Mouse (Mus musculus): Measurements from ENCODE around the gene Trdmt1. TPM values are rescaled to one million over a fixed set of nuclear protein-coding genes. Genes with fewer than 3 reads are reported as not detected.

The Trdmt1 gene
- polyA plus RNA-seq, 1 experiment: 5.2 TPM

GRCm38 (mm10) chr2:13486470-13486869, 58.0 kb downstream of the Trdmt1 start:
- no peak for TF ChIP-seq POLR2A (IDR thresholded peaks at IDR 0.05; ENCODE audit: borderline replicate concordance, insufficient read depth, low read length)
- no peak for TF ChIP-seq CTCF (IDR thresholded peaks at IDR 0.05; ENCODE audit: borderline replicate concordance, insufficient read depth, low read depth, low read length)
- Histone ChIP-seq H3K4me3 (replicated peaks; ENCODE audit: insufficient read depth, low read depth, low read length) (no peak overlapping the region), H3K4me1 (ENCODE audit: control insufficient read depth, insufficient read depth, low read length) (no peaks in the 10 kb centered on the region), H3K27me3 (ENCODE audit: control insufficient read depth, insufficient read depth, low read length) (no peaks in the 10 kb centered on the region), H3K27ac (ENCODE audit: insufficient read depth, low read length) (no peak overlapping the region)
- DNase-seq: no peak
- WGBS: 51% methylated on average over 8 of the region's 8 CpGs

- Histone ChIP-seq H3K27me3 (ENCODE audit: control insufficient read depth, insufficient read depth, low read length) (no peaks in the 10 kb centered on the region), H3K4me1 (ENCODE audit: control insufficient read depth, insufficient read depth, low read length) (no peaks in the 10 kb centered on the region), H3K4me3 (replicated peaks; ENCODE audit: insufficient read depth, low read depth, low read length) (no peak overlapping the region), H3K27ac (ENCODE audit: insufficient read depth, low read length) (no peak overlapping the region)
- WGBS: 46% methylated on average over 3 of the region's 3 CpGs
- TF ChIP-seq CTCF (IDR thresholded peaks at IDR 0.05; ENCODE audit: borderline replicate concordance, insufficient read depth, low read depth, low read length): no peak
- no peak for TF ChIP-seq POLR2A (IDR thresholded peaks at IDR 0.05; ENCODE audit: borderline replicate concordance, insufficient read depth, low read length)
- no peak for DNase-seq
These were observed 59.9 kb downstream of the Trdmt1 start for GRCm38 (mm10) chr2:13484566-13484965.

- DNase-seq: no peak
These were observed 63.7 kb downstream of the Trdmt1 start for GRCm38 (mm10) chr2:13480744-13481143.

GRCm38 (mm10) chr2:13479165-13479564, 65.3 kb downstream of the Trdmt1 start:
- H3K27ac ChIP-seq (ENCODE audit: insufficient read depth, low read length): no peak overlapping the region
- WGBS: 96% methylated on average over 7 of the region's 7 CpGs
- no peak overlapping the region for H3K4me3 ChIP-seq (replicated peaks; ENCODE audit: insufficient read depth, low read depth, low read length)
- DNase-seq: no peak
- H3K27me3 ChIP-seq (ENCODE audit: control insufficient read depth, insufficient read depth, low read length): no peaks in the 10 kb centered on the region
- no peaks in the 10 kb centered on the region for H3K4me1 ChIP-seq (ENCODE audit: control insufficient read depth, insufficient read depth, low read length)
- TF ChIP-seq CTCF (IDR thresholded peaks at IDR 0.05; ENCODE audit: borderline replicate concordance, insufficient read depth, low read depth, low read length) (no peak), POLR2A (IDR thresholded peaks at IDR 0.05; ENCODE audit: borderline replicate concordance, insufficient read depth, low read length) (no peak)

More at GRCm38 (mm10) chr2:13480744-13481143, 63.7 kb downstream of the Trdmt1 start:
- WGBS: 87% methylated on average over 2 of the region's 2 CpGs
- Histone ChIP-seq H3K4me1 (ENCODE audit: control insufficient read depth, insufficient read depth, low read length) (no peaks in the 10 kb centered on the region), H3K27ac (ENCODE audit: insufficient read depth, low read length) (no peak overlapping the region), H3K27me3 (ENCODE audit: control insufficient read depth, insufficient read depth, low read length) (no peaks in the 10 kb centered on the region), H3K4me3 (replicated peaks; ENCODE audit: insufficient read depth, low read depth, low read length) (no peak overlapping the region)
- TF ChIP-seq CTCF (IDR thresholded peaks at IDR 0.05; ENCODE audit: borderline replicate concordance, insufficient read depth, low read depth, low read length): no peak
- no peak for TF ChIP-seq POLR2A (IDR thresholded peaks at IDR 0.05; ENCODE audit: borderline replicate concordance, insufficient read depth, low read length)

GRCm38 (mm10) chr2:13470108-13470507, 74.4 kb downstream of the Trdmt1 start:
- Histone ChIP-seq H3K27ac (ENCODE audit: insufficient read depth, low read length) (no peak overlapping the region), H3K4me3 (replicated peaks; ENCODE audit: insufficient read depth, low read depth, low read length) (no peak overlapping the region), H3K27me3 (ENCODE audit: control insufficient read depth, insufficient read depth, low read length) (no peaks in the 10 kb centered on the region), H3K4me1 (ENCODE audit: control insufficient read depth, insufficient read depth, low read length) (no peaks in the 10 kb centered on the region)
- no peak for DNase-seq
- TF ChIP-seq CTCF (IDR thresholded peaks at IDR 0.05; ENCODE audit: borderline replicate concordance, insufficient read depth, low read depth, low read length) (no peak), POLR2A (IDR thresholded peaks at IDR 0.05; ENCODE audit: borderline replicate concordance, insufficient read depth, low read length) (no peak)
- 99% methylated on average over 3 of the region's 3 CpGs for WGBS

- H3K4me3 ChIP-seq (replicated peaks; ENCODE audit: insufficient read depth, low read depth, low read length): no peak overlapping the region
- WGBS: 90% methylated on average over 4 of the region's 4 CpGs
- no peak for DNase-seq
These were observed 74.8 kb downstream of the Trdmt1 start for GRCm38 (mm10) chr2:13469641-13470040.

GRCm38 (mm10) chr2:13466685-13467084, 77.8 kb downstream of the Trdmt1 start:
- no peak overlapping the region for H3K4me3 ChIP-seq (replicated peaks; ENCODE audit: insufficient read depth, low read depth, low read length)
- H3K27ac ChIP-seq (ENCODE audit: insufficient read depth, low read length): no peak overlapping the region
- no peaks in the 10 kb centered on the region for H3K4me1 ChIP-seq (ENCODE audit: control insufficient read depth, insufficient read depth, low read length)
- 95% methylated on average over 3 of the region's 3 CpGs for WGBS
- H3K27me3 ChIP-seq (ENCODE audit: control insufficient read depth, insufficient read depth, low read length): no peaks in the 10 kb centered on the region
- no peak for DNase-seq
- TF ChIP-seq CTCF (IDR thresholded peaks at IDR 0.05; ENCODE audit: borderline replicate concordance, insufficient read depth, low read depth, low read length): no peak
- TF ChIP-seq POLR2A (IDR thresholded peaks at IDR 0.05; ENCODE audit: borderline replicate concordance, insufficient read depth, low read length): no peak

More at GRCm38 (mm10) chr2:13469641-13470040, 74.8 kb downstream of the Trdmt1 start:
- Histone ChIP-seq H3K27me3 (ENCODE audit: control insufficient read depth, insufficient read depth, low read length) (no peaks in the 10 kb centered on the region), H3K4me1 (ENCODE audit: control insufficient read depth, insufficient read depth, low read length) (no peaks in the 10 kb centered on the region), H3K27ac (ENCODE audit: insufficient read depth, low read length) (no peak overlapping the region)
- no peak for TF ChIP-seq POLR2A (IDR thresholded peaks at IDR 0.05; ENCODE audit: borderline replicate concordance, insufficient read depth, low read length)
- no peak for TF ChIP-seq CTCF (IDR thresholded peaks at IDR 0.05; ENCODE audit: borderline replicate concordance, insufficient read depth, low read depth, low read length)

Other genes starting within 250 kb of the Trdmt1 start
- gene Cubn, start 52.9 kb downstream of the Trdmt1 start, polyA plus RNA-seq (2012; rRNA removed): 0.23 and 0.24 TPM in 2 replicates
- gene Vim, start 29.3 kb upstream of the Trdmt1 start, polyA plus RNA-seq (2012; rRNA removed): 227 and 287 TPM in 2 replicates
- gene St8sia6, start 249.4 kb upstream of the Trdmt1 start, polyA plus RNA-seq (2012; rRNA removed): 0.93 and 1.0 TPM in 2 replicates

Measured in cerebellum, adult 2 months (tissue).